Mouse (Mus musculus): ENCODE data around the gene Trip12. TPM values are rescaled to one million over a fixed set of nuclear protein-coding genes. Genes with fewer than 3 reads are reported as not detected.

The Trip12 gene
- total RNA-seq, 2 experiments from 2014 or later: 191 to 208 TPM

- DNase-seq: no peak
Observed at GRCm38 (mm10) chr1:84777455-84777854, 62.9 kb downstream of the Trip12 start.

- no peak for DNase-seq
Observed at GRCm38 (mm10) chr1:84758843-84759242, 81.5 kb downstream of the Trip12 start.

GRCm38 (mm10) chr1:84742156-84742555 lies 98.2 kb downstream of the Trip12 start:
- no peak for DNase-seq

- DNase-seq: no peak
Observed at GRCm38 (mm10) chr1:84740080-84740479, 100.2 kb downstream of the Trip12 start.

- DNase-seq: no peak
Observed at GRCm38 (mm10) chr1:84737097-84737496, 103.2 kb downstream of the Trip12 start.

GRCm38 (mm10) chr1:84733799-84734198 lies 106.5 kb downstream of the Trip12 start:
- no peak for DNase-seq

- no peak for DNase-seq
Observed at GRCm38 (mm10) chr1:84731763-84732162, 108.6 kb downstream of the Trip12 start.

GRCm38 (mm10) chr1:84722841-84723240 lies 117.5 kb downstream of the Trip12 start:
- no peak for DNase-seq

- DNase-seq: no peak
Observed at GRCm38 (mm10) chr1:84722371-84722770, 117.9 kb downstream of the Trip12 start.

- DNase-seq: no peak
Observed at GRCm38 (mm10) chr1:84721942-84722341, 118.4 kb downstream of the Trip12 start.

- DNase-seq: peak; percentile 73 to 78
Observed at GRCm38 (mm10) chr1:84709810-84710785, 130.2 kb downstream of the Trip12 start.

GRCm38 (mm10) chr1:84709406-84709805 lies 130.9 kb downstream of the Trip12 start:
- DNase-seq: no peak

GRCm38 (mm10) chr1:84700254-84700653 lies 140.1 kb downstream of the Trip12 start:
- DNase-seq: no peak

- DNase-seq: peak; percentile 68 to 70
Observed at GRCm38 (mm10) chr1:84697136-84697535, 143.2 kb downstream of the Trip12 start.

GRCm38 (mm10) chr1:84695517-84696411 lies 144.6 kb downstream of the Trip12 start, which contains the start of gene Dner:
Gene Dner (minus strand): TSS chr1:84696221.
- peak; percentile 77 to 78 for DNase-seq

GRCm38 (mm10) chr1:84694688-84695474 lies 145.4 kb downstream of the Trip12 start:
- DNase-seq: peak; percentile 26 to 48

- no peak for DNase-seq
Observed at GRCm38 (mm10) chr1:84677910-84678309, 162.4 kb downstream of the Trip12 start.

Small RNA genes lying within 50 kb of the gene (microRNA-seq; reads per million reads assigned to microRNA genes)
- 1.5 to 4.2 reads per million in 2 experiments for gene Mir5126

Other genes with a start within 250 kb of the Trip12 start
- 100 to 1,000 TPM; 113 to 118 TPM for gene Dner, start 144.3 kb downstream of the Trip12 start, total RNA-seq (2021)
- 1 to 10 TPM; 2.0 to 3.1 TPM for gene Fbxo36, start 675 bp downstream of the Trip12 start, total RNA-seq (2021)
- 10 to 100 TPM; 12.4 to 15.6 TPM for gene Slc16a14, start 94.6 kb upstream of the Trip12 start, total RNA-seq (2021)